Mouse (Mus musculus): ENCODE results near the gene Slc39a11.

DNA sequence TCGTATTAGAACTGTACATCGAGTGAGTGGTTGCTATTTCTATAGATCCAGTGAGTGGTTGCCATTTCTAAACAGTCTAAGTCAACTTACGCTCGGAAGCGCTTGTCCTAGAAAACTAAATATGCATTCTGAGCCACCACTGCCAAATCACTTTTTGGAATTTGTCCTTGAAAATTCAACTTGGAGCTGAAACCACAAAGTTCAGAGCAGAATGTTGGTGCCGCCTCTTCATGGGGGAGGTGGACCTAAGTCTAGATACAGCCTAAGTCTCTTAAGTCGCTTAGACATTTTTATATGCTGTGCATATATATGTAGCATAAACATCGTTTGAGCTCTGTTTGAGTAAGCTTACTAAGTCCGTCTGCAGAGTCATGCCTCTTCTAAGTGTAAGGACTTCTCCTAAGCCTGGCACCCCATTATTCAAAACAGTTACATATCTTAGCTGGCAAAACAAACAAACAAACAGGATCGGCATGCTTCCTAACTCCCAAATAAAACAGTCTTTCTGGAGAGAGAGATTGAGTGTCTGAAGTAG is 38.7 kb downstream of the Slc39a11 start:
- TF ChIP-seq POLR2A (IDR thresholded peaks at IDR 0.05; ENCODE audit: low read depth, low read length) (no peak), CTCF (IDR thresholded peaks at IDR 0.05; ENCODE audit: extremely low read depth, insufficient read length, insufficient replicate concordance, low read depth, low read length) (no peak)

Measured in small intestine, adult 2 months (tissue).